Mouse (Mus musculus) gastrocnemius, postnatal 36 days (tissue): ENCODE measurements at regions not wholly inside any gene's neighbourhood (a gene's known extent, or its start where the extent isn't known, plus 50 kb on each side); places are given as distances from the start of the nearest gene placed in this dataset.
A peak's percentile ranks its signal among the peaks of the same experiment; 100 is the strongest.

Experiments used
- DNase-seq, 2 experiments: peaks; one replicate each; pipeline ENCODE4 v3.0.0; 2022
- intact Hi-C: fragments of 180-260 bp; cut with DNase I; formaldehyde crosslinking; loops from one replicate; pipeline ENCODE4 v1.15.1; 2025

GRCm38 (mm10) chr6:133904501-133904900 lies 50.9 kb upstream of the Kap start:
- intact Hi-C loops, result loop anchor here (2.0 to 5.0 kb wide), 2 partner anchors 484 to 498 kb away; no protein-coding TSS in a partner anchor
- no peak for DNase-seq

GRCm38 (mm10) chr6:133934667-133935066 lies 81.1 kb upstream of the Kap start:
- no peak for DNase-seq
- intact Hi-C loops, result no loop called here

- DNase-seq, result no peak
- intact Hi-C loops, result no loop called here
Measured at GRCm38 (mm10) chr6:133935671-133936070, 82.1 kb upstream of the Kap start.

- intact Hi-C loops, result loop anchor here (2.0 kb wide), 1 partner anchor 429 kb away; no protein-coding TSS in a partner anchor
- DNase-seq, result no peak
Measured at GRCm38 (mm10) chr6:133959902-133960634, 75.4 kb upstream of the Etv6 start.

GRCm38 (mm10) chr6:133960713-133961112 lies 74.8 kb upstream of the Etv6 start:
- intact Hi-C loops, result loop anchor here (2.0 kb wide), 1 partner anchor 428 kb away; no protein-coding TSS in a partner anchor
- peak in 1 of 2 experiments; percentile 49 for DNase-seq

GRCm38 (mm10) chr6:133962641-133963040 lies 72.9 kb upstream of the Etv6 start:
- no peak for DNase-seq
- intact Hi-C loops, result no loop called here

GRCm38 (mm10) chr6:133963264-133963663 lies 72.2 kb upstream of the Etv6 start:
- DNase-seq, result no peak
- intact Hi-C loops, result no loop called here

- no peak for DNase-seq
- intact Hi-C loops, result no loop called here
Measured at GRCm38 (mm10) chr6:133967286-133967685, 68.2 kb upstream of the Etv6 start.

DNA sequence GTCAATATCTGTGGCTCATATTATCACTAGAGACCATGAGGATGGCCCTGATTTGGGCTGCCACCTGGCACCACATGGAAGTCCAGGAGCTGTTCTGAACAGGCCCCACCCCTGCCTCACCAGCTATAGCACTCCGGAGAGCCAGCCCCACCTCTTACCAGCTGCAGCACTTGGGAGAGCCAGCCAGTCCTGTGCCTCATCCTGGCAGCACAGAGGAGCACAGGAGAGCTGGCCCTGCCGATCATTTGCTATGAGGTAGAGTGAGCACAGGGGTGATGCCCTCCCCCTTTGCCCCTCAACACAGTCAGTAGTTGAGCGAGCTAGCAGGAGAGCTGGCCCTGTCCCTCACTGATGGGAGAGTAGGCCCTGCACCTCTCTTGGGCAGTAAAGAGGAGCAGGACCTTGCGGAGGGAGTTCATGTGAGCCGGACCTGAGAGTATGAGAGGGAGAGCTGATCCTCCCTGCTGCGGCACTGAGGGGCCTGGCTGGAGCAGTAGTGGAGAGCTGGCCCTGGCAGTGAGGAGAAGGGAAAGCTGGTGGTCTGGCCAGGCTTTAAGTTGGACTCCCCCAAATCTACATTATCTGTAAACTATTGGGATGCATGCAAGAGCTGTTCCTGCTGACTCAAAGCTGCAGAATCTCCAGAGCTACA lies 63.3 kb upstream of the Etv6 start:
- intact Hi-C loops, result no loop called here
- no peak for DNase-seq

- intact Hi-C loops, result no loop called here
- DNase-seq, result no peak
Measured at GRCm38 (mm10) chr6:133973205-133973838, 62.2 kb upstream of the Etv6 start.

DNA sequence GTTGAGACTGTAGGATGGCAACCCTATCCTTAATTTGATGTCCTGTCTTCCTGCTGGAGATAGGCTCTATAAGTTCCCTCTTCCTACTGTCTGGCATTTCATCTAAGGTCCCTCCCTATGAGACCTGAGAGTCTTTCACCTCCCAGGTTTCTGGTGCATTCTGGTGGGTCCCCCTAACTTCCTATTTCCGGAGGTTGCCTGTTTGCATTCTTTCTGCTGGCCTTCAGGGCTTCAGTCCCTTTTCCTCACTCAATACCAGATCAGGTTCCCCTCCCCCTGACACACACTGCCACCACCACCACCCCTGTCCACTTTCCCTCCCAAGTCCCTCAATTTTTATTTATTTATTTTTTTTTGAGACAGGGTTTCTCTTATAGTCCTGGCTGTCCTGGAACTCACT lies 59.5 kb upstream of the Etv6 start:
- no peak for DNase-seq
- intact Hi-C loops, result no loop called here

- no peak for DNase-seq
- intact Hi-C loops, result no loop called here
Measured at GRCm38 (mm10) chr6:133976854-133977253, 58.6 kb upstream of the Etv6 start.

GRCm38 (mm10) chr6:133983804-133984514 lies 51.5 kb upstream of the Etv6 start:
- no peak for DNase-seq
- intact Hi-C loops, result no loop called here

DNA sequence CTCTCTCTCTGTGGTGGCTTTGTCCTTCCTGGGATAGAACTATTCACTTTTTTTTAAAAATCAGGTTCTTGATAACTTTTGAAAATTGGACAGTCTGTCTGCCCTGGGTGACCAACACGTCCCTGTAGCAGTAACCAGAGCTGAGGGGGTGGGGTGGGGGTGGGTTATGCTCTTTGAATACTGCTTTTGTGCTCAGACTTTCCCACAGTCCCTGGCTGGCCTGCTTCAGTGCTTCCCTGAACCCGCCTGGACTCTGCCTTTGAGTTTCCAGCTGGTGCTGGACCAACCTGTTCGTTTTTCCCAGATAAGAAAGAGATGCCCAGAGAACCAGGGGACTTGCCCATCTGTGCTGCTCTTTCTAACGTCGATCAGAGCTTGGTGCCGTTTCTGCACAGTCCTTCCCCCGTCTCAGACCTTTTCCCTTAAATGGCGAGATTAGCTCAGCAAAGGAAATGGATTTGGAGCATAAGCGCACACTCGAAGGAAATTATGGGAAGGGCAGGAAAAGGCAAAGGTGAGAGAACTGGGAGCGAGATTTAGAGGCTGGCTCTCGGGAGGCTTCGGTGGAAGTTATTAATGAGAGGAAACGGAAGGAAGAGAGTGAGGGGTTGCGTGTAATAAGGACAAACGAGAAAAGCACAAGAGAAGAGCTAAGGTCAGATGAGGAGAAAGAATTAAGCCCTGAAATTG lies 50.7 kb upstream of the Etv6 start:
- intact Hi-C loops, result no loop called here
- DNase-seq, result no peak
